Mouse (Mus musculus): ENCODE data around the gene Btf3.

The Btf3 gene

GRCm38 (mm10) chr13:98316480-98317245 lies at the start of gene Btf3:
Gene Btf3 (minus strand): TSS chr13:98317006.
- DNase-seq (ENCODE audit: low read depth, low spot score), result peak; percentile 95

- DNase-seq (ENCODE audit: low read depth, low spot score), result peak; percentile 64
Observed at GRCm38 (mm10) chr13:98365766-98366421, 49.1 kb upstream of the Btf3 start.

GRCm38 (mm10) chr13:98365081-98365480 lies 48.3 kb upstream of the Btf3 start:
- DNase-seq (ENCODE audit: low read depth, low spot score), result no peak

- DNase-seq (ENCODE audit: low read depth, low spot score), result peak; percentile 12
Observed at GRCm38 (mm10) chr13:98363046-98363445, 46.2 kb upstream of the Btf3 start.

- DNase-seq (ENCODE audit: low read depth, low spot score), result no peak
Observed at GRCm38 (mm10) chr13:98361161-98361560, 44.4 kb upstream of the Btf3 start.

- DNase-seq (ENCODE audit: low read depth, low spot score), result no peak
Observed at GRCm38 (mm10) chr13:98360391-98360790, 43.6 kb upstream of the Btf3 start.

GRCm38 (mm10) chr13:98359337-98359736 lies 42.5 kb upstream of the Btf3 start:
- no peak for DNase-seq (ENCODE audit: low read depth, low spot score)

- no peak for DNase-seq (ENCODE audit: low read depth, low spot score)
Observed at GRCm38 (mm10) chr13:98358424-98359181, 41.8 kb upstream of the Btf3 start.

GRCm38 (mm10) chr13:98357433-98358423 lies 40.9 kb upstream of the Btf3 start:
- DNase-seq (ENCODE audit: low read depth, low spot score), result peak; percentile 27

GRCm38 (mm10) chr13:98356973-98357425 lies 40.2 kb upstream of the Btf3 start:
- DNase-seq (ENCODE audit: low read depth, low spot score), result peak; percentile 14

GRCm38 (mm10) chr13:98356176-98356972 lies 39.6 kb upstream of the Btf3 start:
- DNase-seq (ENCODE audit: low read depth, low spot score), result peak; percentile 26

- DNase-seq (ENCODE audit: low read depth, low spot score), result peak; percentile 14
Observed at GRCm38 (mm10) chr13:98355559-98356111, 38.8 kb upstream of the Btf3 start.

- peak; percentile 46 for DNase-seq (ENCODE audit: low read depth, low spot score)
Observed at GRCm38 (mm10) chr13:98354871-98355558, 38.2 kb upstream of the Btf3 start.

GRCm38 (mm10) chr13:98354090-98354801 lies 37.4 kb upstream of the Btf3 start, which contains the start of gene Foxd1:
Gene Foxd1 (plus strand): TSS chr13:98354242.
- DNase-seq (ENCODE audit: low read depth, low spot score), result peak; percentile 65

- DNase-seq (ENCODE audit: low read depth, low spot score), result no peak
Observed at GRCm38 (mm10) chr13:98353709-98354089, 36.9 kb upstream of the Btf3 start.

- no peak for DNase-seq (ENCODE audit: low read depth, low spot score)
Observed at GRCm38 (mm10) chr13:98352381-98352975, 35.7 kb upstream of the Btf3 start.

GRCm38 (mm10) chr13:98351527-98351926 lies 34.7 kb upstream of the Btf3 start:
- peak; percentile 44 for DNase-seq (ENCODE audit: low read depth, low spot score)

GRCm38 (mm10) chr13:98349491-98349890 lies 32.7 kb upstream of the Btf3 start:
- DNase-seq (ENCODE audit: low read depth, low spot score), result no peak
